Mouse (Mus musculus) layer of hippocampus, adult 9-11 months (tissue): ENCODE measurements around the gene Atp2b2.
A peak's percentile ranks its signal among the peaks of the same experiment; 100 is the strongest.

Experiments used
- DNase-seq: peaks from one replicate; pipeline ENCODE4 v3.0.0; 2022

Gene Atp2b2

DNA sequence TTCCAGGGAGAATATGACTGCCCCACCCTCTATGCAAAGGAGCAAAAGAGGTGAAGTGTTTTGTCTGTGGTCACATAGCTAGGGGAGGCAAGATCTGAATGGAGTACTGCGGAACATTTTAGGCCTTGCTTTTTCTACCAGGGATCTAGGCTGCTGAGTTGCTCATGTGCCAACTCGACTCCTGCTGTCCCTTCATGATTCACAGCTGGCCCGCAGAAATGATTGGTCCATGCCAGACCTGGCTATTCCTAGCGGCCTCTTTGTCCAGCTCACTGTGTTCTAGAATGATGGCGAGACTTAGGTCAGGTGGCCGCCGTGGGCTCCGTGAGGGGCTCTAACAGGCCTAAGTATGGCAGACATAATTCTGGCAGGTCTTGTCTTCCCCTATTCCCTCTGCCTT is 103.0 kb downstream of the Atp2b2 start:
- DNase-seq = no peak

DNA sequence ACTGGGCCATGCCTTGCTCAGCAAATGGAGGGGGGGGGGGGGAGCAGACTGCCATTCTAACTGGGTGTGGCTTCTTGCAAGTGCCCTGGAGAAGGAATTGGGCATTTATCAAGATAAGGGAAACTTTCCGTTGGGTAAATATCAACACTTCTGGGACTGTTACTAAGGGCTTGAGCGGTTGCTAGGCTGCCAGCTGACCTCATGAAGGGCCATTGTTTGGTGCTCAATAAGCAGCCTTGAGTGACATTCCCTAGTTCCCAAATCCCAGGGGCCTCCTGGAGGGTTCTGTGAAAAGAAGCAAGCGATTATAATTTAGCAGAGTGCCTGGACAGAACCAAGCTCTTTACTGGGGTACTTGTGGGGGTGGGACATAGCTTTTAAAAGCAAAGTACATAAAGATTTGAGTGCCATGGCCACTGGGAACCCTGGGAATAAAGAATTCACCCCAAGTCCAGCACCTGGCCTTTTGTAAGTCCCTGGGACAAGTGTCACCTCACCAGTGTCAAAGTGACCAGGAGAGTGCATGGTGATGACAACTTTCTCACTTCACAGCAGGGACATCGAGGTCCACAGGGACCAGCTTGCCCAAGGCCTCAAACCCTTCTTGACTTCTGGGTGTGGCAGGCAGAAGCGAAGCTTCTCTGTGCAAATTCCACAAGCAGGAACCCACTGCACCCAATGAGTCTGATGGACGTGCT is 105.5 kb downstream of the Atp2b2 start:
- DNase-seq = no peak

DNA sequence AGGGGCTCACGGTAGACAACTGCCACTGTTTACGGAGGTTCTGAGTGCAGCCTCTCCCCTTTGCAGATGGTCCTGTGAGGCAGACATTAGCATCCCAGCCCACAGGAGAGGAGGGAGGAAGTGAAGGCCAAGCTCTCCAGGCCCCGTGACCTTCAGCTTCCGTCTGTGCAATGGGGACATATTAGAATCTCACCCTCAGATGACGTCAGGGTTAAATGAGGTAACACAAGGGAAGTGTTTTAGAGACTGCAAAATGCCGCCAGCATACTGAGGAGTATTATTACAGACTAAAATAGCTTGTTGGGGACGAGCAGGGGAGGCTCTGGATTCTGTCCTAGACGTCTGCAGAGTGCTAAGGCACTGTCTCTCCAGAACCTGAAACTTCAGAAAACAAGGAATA is 106.3 kb downstream of the Atp2b2 start:
- peak; percentile 40 for DNase-seq

DNA sequence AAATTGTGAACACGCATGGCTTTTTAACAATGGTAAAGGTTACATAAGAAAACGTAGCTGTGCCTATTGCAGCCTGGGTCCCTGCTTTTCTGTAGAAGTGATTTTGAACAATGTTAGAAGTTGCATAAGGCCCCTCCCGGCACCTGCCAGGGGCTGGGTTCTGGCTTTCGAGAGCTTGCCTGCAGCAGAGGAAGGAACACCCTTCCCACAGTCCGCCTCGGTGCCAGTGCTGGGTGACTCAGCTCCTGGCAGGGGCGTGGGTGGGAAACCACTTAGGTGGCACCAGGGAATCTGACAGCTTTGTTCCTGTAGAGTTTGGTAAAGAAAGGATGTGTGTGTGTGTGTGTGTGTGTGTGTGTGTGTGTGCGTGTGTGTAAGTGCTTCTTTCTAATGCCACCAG is 107.7 kb downstream of the Atp2b2 start:
- peak; percentile 94 for DNase-seq

DNA sequence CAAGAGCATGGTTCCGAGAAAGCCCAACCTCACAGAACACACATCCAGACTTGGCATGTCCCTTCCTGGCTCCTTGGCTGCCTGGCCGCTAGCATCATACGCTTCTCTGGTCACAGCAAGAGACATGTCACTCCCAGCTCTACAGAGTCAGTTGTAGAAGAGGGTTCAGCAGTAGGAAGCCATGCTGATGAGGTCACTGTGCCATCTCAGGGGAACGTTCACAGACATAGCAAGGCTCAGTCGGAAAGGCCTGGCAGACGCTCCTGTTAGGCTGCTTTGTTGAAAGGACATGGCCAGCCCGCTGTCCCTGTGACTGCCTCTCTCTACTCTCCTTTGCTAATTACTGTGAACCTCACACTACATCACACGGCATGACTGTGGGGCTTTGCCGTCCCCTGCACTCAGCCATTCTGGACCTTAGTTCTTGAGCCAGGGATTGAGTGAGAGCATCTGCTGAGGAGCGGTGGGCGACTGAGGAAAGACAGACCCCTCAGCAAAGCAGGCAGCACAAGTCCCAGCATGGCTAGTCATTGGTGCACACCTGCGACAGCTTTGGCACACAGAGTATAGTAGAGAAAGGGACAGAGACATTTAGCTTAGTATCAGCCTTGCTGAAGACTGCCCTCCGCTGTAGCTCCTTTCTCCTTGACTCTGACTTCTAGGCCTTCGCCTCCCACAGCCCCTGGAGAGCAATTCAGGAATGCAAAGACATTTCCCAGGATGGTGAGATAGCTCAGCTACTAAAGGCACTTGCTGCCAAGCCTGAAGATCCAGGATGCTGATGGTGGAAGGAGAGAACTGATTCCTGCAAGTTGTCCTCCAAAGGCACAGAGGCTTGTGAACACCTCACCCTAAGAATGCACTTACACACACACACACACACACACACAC is 108.9 kb downstream of the Atp2b2 start:
- no peak for DNase-seq

DNA sequence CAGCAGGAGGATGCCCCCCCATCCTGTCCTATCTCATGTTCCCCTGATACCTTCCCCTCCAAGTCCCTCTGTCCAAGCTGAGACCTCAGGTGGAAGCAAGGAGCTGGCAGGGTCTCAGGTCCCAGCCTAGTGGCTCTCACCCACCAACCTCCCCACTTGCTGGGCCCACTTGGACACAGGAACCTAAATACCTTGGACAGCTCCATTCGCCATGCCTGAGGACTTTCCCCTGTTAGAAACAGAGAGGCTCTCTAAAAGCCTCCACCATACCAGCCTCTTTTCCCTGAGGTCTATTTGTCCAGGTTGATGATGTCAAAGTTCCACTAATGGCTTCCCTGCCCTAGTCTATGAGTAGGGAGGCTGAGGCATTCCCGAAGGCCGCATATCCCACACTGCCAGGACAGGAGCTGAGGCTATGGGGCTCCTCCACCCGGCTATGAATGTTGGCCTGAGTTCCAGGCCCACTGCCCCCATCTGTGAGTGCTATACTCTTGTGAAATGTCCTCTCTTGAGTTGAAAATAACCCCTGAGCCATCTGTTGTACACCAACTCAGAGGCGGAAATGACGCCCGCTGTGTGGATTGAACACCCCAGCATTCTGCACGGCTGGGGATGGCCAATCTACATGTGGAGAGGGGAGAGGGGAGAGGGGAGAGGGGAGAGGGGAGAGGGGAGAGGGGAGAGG is 113.1 kb downstream of the Atp2b2 start:
- DNase-seq = peak; percentile 63

DNA sequence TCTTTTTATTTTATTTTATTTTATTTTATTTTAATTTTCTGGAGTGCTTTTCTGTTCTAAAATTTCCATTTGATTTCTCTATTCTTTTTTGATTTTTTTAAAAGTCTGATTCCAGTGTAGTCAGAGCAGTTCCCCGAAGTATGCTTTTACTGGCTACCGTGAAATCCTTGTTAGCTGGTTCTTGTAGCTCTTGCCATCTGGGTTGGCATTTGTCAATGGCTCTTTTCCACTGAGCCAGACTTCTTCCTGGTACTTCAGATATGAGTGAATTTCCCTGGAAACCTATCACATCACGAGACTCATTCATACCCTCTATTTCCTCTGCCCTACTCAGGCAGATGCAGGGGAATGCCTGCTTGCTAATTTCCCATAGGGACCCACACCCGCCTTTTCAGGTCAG is 119.2 kb downstream of the Atp2b2 start:
- peak; percentile 64 for DNase-seq

DNA sequence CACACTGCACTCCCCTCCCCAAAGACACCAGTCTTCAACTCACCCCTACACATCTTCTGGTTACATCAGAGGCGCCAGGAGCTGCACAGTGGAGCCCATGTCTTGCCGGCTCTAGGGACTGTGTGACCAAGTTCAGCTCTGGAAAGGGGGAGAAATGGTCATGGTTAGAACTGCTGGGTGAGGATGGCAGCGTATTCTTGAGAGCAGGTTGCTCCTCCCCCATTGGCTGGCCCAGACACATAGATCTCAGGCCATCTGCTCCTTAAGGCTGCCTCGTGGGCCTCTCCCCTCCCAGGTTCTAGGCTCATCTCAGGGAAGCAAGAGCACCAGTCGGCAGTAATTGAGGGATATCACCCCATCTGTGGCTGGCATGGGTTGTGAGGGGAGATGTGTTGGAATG is 121.9 kb downstream of the Atp2b2 start:
- no peak for DNase-seq

DNA sequence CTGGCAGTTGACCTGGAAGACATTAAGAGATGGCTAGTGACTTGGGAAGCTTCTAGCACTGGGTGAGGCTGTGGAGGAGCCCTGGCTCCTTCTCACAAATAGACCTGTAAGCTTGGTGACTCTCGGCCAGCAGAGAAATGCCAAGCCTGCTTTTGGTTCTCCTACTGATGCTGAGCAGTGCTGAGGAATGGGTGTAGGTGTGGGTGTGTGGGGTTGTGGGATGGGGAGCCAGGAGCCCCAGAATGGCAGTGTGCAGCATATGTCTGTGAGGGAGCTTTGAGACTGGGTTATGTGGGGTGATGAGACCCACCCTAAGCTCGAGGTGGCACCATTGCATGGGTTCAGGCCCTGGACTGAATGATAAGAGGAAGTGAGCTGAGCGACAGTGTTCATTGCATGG is 129.7 kb downstream of the Atp2b2 start:
- DNase-seq = no peak

DNA sequence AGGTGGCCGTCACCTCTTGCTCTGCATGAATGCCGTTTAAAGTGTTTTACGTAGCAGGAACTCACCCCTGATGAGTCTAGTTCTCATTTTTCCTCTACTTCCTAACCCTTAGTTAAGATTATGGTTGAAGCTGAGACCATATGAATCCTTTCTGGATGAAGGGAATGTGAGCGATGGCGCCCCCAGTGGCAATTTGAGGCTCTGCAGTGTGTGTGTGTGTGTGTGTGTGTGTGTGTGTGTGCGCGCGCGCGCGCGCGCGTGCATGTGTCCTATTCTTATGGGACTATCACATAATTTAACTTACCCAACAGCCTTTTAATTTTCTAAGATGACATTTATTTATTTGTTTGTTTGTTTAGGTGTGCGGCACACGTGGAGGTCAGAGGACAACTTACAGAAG is 131.3 kb downstream of the Atp2b2 start:
- no peak for DNase-seq

DNA sequence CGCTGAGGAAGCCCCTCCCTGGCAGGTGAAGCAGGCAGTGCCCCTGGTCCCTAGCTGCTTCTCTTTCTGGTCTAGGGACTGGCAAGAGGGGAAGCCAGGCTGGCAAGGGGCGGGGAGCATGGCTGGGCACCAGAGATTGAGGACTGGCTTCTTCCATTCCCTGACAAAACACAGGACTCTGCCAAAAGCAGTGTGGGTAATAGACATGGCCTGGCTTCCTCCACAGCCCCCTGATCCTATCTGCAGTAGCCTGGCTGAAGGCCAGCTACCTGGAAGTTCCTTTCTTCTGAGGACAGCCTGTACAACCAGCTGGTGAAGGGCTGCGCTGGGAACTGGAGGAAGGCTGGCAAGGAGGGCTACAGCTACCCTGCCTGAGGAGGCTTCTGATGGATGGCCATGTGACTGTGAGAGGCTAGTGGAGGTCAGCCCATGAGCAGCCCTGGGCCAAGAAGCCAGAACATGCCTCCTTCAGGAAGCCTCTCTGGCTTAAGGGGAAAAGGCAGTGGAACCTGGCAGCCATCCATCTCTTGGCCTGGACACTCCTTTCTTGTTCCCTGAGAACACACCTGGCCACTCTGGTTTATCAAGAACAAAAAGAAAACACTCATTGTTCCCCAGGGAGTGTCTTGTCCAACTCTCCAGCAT is 131.9 kb downstream of the Atp2b2 start:
- DNase-seq = no peak

DNA sequence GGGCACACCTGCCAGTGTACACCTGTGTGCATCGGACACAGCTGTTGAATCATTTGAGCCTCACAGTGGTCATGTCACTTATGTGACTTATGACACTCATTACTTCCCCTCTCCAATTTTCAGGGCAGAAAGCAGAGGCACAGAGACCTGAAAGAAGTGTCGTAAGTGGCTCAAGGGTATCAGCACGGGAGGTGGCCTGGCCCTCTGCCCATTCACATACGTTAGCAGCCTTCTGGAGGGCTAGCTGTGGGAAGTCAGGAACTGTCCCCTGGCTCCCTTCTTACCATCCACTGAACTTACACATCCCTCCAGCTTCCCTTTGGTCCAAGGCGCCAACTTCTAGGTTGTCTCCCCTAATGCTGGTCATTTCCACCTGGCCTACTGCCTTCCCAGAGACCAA is 132.6 kb downstream of the Atp2b2 start:
- no peak for DNase-seq

DNA sequence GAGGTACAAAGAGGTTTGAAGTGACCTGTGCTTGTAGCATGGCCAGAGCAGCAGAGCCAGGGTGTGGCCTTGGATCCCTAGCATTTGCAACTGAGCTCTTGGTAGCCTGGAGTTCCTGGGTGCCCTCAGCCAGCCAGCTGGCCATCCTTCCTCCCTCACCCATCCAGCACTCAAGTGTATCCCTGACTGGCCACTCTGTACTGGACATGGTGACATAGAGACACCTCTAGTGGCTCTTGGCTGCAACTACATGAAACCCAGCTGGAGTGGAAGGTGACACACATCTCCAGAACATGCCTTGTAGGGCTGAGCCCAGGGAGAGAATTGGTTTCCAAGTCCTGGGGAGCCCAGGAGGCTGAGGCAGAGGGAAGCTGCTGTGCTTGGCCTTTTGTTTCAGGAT is 134.3 kb downstream of the Atp2b2 start:
- DNase-seq = no peak

DNA sequence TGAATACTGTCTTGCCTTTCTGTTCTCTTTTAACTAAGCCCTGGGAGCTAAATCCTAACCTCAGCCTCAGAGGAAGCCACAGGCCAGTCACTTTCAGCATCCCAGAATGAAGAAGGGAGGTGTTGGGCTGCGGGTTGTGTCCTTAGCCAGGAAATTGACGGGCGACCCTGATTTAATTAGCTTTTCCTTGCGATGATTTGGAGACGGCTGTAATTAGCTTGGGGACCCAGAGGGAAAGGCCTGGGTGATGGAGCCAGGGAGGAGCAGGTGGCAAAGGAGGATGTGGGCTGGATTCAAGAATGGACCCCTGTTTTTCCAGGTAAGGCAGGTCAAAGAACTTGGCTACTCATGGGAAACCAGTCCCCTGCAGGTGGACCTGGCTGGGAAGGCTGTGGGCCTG is 138.0 kb downstream of the Atp2b2 start:
- DNase-seq = no peak

DNA sequence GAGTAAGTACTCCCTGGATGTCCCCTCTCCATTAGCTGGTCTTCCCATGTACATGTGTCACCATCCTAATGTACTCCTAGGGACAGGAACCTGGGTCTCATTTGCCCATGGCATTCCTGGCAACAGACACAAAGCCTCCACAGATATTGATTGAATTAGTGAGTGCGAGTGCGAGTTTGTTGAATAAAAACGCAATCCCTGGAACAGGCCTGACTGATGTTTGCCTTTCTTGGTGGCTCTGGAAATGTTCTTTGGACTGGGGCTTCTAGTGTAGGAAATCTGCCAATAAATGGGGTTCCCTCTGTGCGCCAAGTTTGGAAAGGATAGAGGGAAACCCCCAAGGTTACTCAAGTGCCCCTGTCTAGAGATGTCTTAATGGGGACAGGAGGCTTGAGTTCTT is 146.4 kb downstream of the Atp2b2 start:
- DNase-seq = no peak

DNA sequence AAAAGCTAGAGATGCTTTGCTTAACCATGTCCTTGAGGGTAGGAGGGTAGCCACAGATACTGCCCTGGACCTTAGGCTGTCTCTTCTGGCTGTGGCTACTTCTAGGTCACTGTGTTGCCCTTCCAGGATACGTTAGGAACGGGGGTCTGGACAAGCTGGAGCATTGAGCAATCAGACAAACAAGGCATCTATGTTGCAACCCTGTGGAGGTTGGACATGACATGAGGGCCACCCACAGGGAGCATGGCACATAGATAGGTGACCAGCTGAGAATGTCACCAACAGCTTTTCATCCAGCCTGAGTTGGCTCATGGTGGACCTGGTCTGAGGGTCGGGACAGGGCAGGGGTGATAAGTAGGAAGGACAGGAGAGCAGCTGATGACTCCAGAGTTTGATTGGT is 148.4 kb downstream of the Atp2b2 start:
- no peak for DNase-seq

DNA sequence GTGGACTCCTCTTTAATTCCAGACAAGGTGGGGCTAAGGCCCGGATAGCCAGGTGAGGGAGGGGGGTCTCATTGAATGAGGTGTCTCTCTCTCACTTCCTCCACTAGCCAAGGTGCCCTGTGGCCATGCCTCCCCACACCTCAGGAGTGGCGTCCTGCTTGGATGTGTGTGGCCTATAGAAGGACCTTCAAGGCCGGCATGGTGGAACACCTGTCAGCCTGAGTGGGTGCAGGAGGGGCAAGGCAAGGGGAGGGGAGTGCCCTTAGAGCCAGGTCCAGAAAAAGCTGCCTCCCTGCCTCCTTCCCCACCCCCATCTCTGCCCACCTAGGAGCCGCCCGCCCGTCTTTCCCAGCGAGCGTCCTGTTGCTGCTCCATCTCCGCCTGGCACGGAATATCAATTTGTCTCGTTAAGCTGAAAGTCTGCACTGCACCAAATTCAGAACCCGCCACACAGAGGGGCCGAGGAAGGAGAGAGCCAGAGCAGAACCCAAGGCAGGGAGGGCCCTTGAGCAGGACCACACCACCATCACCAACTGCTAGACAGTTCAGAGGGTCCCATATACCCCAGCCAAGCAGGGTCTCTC is 150.2 kb downstream of the Atp2b2 start:
- DNase-seq = no peak

DNA sequence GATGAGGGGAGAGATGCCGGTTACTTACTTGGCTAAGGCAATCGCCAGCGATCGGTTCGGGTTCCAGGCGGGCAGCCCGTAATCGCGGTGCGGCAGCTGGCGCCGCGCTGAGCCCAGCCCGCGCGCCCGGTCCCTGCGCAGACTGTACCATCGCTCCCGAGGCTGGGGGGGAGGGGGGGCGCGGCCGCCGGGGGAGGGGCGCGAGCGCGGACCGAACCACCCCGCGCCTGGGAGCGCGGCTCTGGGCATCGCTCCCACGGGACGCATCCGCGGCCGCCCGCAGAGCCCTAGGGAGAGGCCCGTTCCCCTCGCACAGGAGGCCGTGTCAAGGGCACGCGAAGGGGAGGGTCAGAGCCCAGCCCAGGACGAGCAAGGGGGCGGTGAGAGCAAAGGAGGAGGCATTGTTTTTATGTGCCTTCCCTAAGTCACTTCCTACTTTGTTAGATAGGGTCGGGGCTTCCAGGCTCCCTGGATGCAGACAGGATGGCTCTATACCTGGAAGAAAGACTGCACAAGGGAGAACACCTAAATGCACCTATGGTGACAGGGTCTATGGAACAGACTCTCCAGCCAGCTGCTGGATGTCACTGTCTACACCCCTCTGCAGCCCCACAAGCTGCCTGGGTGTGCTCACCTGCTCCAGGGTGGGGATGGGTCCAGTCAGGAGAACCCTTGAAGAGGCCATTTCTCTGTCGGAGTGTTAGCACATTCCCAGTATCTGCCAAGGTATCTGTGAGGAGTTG is 151.0 kb downstream of the Atp2b2 start:
- DNase-seq = peak; percentile 52

DNA sequence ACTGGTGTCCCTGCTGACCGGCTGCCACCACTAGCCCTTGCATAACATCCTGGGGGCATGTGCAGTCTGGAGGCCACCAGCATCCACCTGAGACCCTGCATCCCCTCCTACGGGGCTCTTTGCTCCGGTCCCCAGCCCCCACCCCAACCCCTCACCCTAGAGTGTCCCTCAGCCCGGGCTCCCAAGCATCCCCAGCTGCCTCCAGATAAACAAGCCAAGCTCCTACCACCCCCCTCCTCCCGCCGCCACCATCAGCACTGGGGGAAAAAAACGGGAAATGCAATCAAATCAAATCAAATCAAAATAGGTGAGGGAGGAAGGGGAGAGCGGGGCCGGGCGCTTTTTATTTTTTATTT is 151.6 kb downstream of the Atp2b2 start:
- no peak for DNase-seq

DNA sequence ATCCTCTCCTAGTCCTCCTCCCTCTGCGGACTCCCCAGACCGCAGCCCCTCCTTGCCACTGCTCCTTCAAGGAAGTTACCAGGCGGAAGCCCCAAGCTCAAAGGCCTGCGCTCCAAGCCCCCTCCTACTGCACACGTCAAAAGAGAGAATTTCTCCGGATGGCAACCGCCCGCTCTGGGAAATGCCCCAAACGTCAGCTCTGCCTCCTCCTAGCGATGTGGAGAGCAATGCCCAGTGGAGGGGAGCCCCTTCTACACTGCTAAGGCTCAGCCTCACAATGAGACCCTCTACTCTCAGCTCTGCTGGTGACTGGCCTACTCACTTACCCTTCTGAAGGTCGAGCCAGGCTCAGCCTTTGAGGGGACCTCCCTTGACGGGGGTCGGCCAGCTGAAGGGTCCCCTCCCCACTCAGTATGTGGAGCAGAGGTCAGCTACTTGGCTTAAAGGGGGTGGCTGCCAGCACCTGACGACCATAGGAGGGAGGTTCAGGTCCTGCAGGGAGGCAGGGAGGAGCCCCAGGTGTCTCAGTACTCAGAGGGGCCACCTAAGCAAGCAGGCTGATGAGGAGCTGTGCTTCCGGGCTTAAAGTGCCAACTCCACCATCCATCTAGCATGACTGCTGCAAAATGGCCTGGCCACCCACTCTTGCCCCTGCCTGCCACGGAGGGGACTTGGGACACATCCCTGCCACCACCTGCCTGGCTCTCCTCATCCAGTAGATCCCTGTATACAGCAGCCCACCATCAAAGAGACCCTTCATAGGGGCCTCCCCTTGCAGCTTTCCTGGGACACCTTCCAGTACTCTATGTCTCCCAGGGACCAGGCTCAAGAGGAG is 152.2 kb downstream of the Atp2b2 start:
- no peak for DNase-seq

DNA sequence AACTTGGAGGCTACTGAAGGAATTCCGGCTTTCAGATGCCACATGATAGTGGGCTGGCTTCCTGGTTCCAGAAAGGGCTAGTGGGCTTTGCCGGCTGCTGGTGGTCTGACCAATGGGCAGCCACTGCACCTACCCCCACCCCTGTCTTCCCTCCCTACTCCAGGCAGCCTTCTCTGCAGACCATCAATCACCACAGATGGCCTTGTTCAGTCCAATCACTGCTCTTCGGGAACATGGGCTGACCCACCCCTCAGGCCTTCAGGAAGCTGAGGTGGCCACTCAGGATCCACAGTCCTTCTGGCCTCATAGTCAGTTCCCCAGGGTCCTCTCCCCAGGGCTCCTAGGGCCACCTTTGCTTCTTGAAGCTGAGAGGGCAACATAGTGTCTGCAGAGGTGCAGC is 153.2 kb downstream of the Atp2b2 start:
- no peak for DNase-seq
